ENCODE assay signal across 8 mouse cellular contexts in the genomic region with DNA sequence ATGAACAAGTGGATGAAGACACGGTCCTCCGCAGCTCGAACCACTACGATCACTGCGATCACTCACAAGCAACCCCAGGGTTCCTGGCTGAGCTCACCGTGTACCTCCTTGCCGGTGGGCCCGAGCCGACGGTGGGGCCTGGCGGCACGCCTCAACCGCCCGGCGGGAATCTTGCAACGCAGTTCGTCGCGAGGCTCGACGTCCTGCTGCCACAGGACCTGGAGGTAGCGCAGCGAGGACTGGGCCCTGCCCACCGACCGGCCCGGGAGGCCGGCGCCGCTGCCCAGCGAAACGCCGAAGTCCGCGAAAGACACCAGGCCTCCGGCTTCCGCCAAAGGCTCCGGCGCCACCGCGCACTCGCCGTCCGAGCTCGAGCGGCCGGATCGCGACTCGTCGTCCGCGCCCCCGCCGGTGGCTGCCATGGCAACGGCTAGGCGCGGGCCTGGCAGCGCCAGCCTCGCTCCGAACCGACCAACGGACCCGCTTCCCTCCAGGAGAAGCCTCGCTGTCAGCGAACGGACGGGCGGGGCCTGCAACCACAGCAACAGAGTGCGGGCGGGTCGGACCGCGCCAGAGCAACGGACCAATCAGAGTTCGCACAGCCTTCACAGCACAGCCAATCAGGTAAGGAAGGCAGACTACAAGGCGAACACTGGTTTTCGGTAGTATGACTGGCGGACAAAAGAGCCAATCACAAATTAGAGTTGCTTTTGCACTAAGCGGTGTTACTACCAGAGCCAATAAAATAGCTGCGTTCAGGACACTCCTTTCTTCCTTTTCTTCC. TPM values are rescaled to one million over a fixed set of nuclear protein-coding genes. Genes with fewer than 3 reads are reported as not detected.
DNase-seq lines count a peak whose midpoint lies in the region; ATAC-seq and TF ChIP-seq lines count a peak whose summit lies in the region.

TSS of gene Ankrd54 (minus strand) at position 518 of the 784 bp plus-strand sequence.

- intact Hi-C loops in heart, postnatal 25 days (cut with DNase I), result no loop called here

- H3K36me3 ChIP-seq in ES-E14 (ENCODE audit: control insufficient read depth, insufficient read depth, low read length, poor library complexity, severe bottlenecking), result peaks cover 3% of the 10 kb centered on the region; the same call in 1 of the 2 replicates
- peaks cover 28% of the 10 kb centered on the region for H3K36me3 ChIP-seq in forebrain, embryonic 15.5 days

- TF ChIP-seq POLR2A in lung, adult 2 months (IDR thresholded peaks at IDR 0.05; ENCODE audit: borderline replicate concordance, extremely low read depth, low read depth, low read length), result peak; percentile 80; the same call in 1 of the 2 replicates

- H3K9ac ChIP-seq in ES-E14 (ENCODE audit: insufficient read depth, low read depth, low read length, poor library complexity, severe bottlenecking), result peak within 1 kb of the TSS; percentile 88
- peak within 1 kb of the TSS; percentile 88 for H3K9ac ChIP-seq in forebrain, embryonic 15.5 days (replicated peaks)

- H3K27me3 ChIP-seq in forebrain, embryonic 15.5 days, result no peaks in the 10 kb centered on the region

- no peaks in the 10 kb centered on the region for H3K9me3 ChIP-seq in ES-E14 (ENCODE audit: control insufficient read depth, insufficient read depth, low read depth, low read length)
- no peaks in the 10 kb centered on the region for H3K9me3 ChIP-seq in forebrain, embryonic 15.5 days

- peak within 1 kb of the TSS; percentile 81 for H3K4me2 ChIP-seq in forebrain, embryonic 15.5 days (replicated peaks)

- H3K4me3 ChIP-seq in ES-E14 (ENCODE audit: insufficient read depth in 1 of 2, low read depth in 1 of 2, low read length in 2 of 2, poor library complexity in 1 of 2, severe bottlenecking in 1 of 2), result peak within 1 kb of the TSS; percentile 72 to 95
- peak within 1 kb of the TSS; percentile 94 for H3K4me3 ChIP-seq in forebrain, embryonic 15.5 days
- peak within 1 kb of the TSS; percentile 66 for H3K4me3 ChIP-seq in lung, adult 2 months (replicated peaks; ENCODE audit: extremely low read depth, low read depth, low read length)

- H3K27ac ChIP-seq in ES-E14 (ENCODE audit: insufficient read depth, low read depth, low read length, poor library complexity, severe bottlenecking), result no peak within 1 kb of the TSS
- peak within 1 kb of the TSS; percentile 80 for H3K27ac ChIP-seq in forebrain, embryonic 15.5 days (replicated peaks)

- peak; percentile 100 for ATAC-seq in forebrain, embryonic 15.5 days (replicated peaks)
- ATAC-seq in neutrophil, adult 5-6 weeks (ENCODE audit: extremely low read depth, insufficient number of reproducible peaks, low FRiP score, poor library complexity, severe bottlenecking), result peak; percentile 97

- H3K4me1 ChIP-seq in ES-E14 (ENCODE audit: control insufficient read depth in 2 of 2, insufficient read depth in 2 of 2, low read length in 2 of 2, poor library complexity in 1 of 2), result peaks cover 4 to 17% of the 10 kb centered on the region in 2 experiments; a peak in 3 of 4 replicates
- peaks cover 24% of the 10 kb centered on the region for H3K4me1 ChIP-seq in forebrain, embryonic 15.5 days
- peaks cover 2% of the 10 kb centered on the region; the same call in 1 of the 2 replicates for H3K4me1 ChIP-seq in lung, adult 2 months (ENCODE audit: control insufficient read depth, insufficient read depth, low read length)

- WGBS in forebrain, embryonic 15.5 days, result under 1% methylated on average over 80 of the region's 80 CpGs
- under 1% methylated on average over 80 of the region's 80 CpGs for WGBS in lung, adult 2 months

- in situ Hi-C loops in ES-E14 (cut with MboI; ENCODE audit: low sequenced_read_pairs in 2 of 2, unreplicated experiment in 2 of 2), result no loop called here

- TF ChIP-seq CTCF in lung, adult 2 months (IDR thresholded peaks at IDR 0.05; ENCODE audit: insufficient read depth, low read length), result no peak

- peak; percentile 99 for DNase-seq in ES-E14 (ENCODE audit: low read depth, low spot score)
- DNase-seq in cerebellum, adult 11-12 months, result peak; percentile 99
- peak; percentile 98 for DNase-seq in heart, postnatal 25 days (ENCODE audit: low spot score)
- peak; percentile 99 to 100 for DNase-seq in layer of hippocampus, adult 18-20 months (ENCODE audit: low spot score in 2 of 2)
- DNase-seq in lung, adult 2 months, result peak; percentile 95
- DNase-seq in thymus, adult 18-20 months, result peak; percentile 95 to 97

TF ChIP-seq in ES-E14, 5 proteins besides CTCF, POLR2A, EP300 and RAD21:
- no peak for TF ChIP-seq ZNF384 (IDR thresholded peaks at IDR 0.05; ENCODE audit: low read depth, low read length)
- TF ChIP-seq CHD2 (IDR thresholded peaks at IDR 0.05; ENCODE audit: low read depth, low read length), result peak; percentile 98
- peak; percentile 40; the same call in 1 of the 2 replicates for TF ChIP-seq HCFC1 (IDR thresholded peaks at IDR 0.05; ENCODE audit: borderline replicate concordance, insufficient read depth, low read length)

RNA-seq across cellular contexts. Expression of gene Ankrd54, which starts in this region (rescaled TPM):
- total RNA-seq in ES-E14 (2012; rRNA removed), result 25.4 and 28.5 TPM in 2 replicates
- 61.6 and 65.5 TPM in 2 replicates for polyA plus RNA-seq in forebrain, embryonic 15.5 days (2015; fragmentation: Nextera tagmentation; extraction: Ambion mirVana)
- total RNA-seq in heart, postnatal 25 days (2021), result 1 to 10 TPM; 7.4 to 7.5 TPM
- 10 to 100 TPM; 18.0 to 22.7 TPM for total RNA-seq in layer of hippocampus, adult 18-20 months (2021)
- polyA plus RNA-seq in lung, adult 2 months (2012; rRNA removed), result 60.7 and 67.3 TPM in 2 replicates
- total RNA-seq in neutrophil, adult 5-6 weeks (2017), result 19.2 and 22.6 TPM in 2 replicates
